Mouse (Mus musculus): ENCODE measurements around the gene Rgl1.

Rgl1 gene

GRCm38 (mm10) chr1:152589331-152589935 is 176.7 kb downstream of the Rgl1 start:
- in situ Hi-C loops (cut with MseI, MboI), result no loop called here

- in situ Hi-C loops (cut with MseI, MboI), result no loop called here
Measured at GRCm38 (mm10) chr1:152587431-152587830, 178.7 kb downstream of the Rgl1 start.

DNA sequence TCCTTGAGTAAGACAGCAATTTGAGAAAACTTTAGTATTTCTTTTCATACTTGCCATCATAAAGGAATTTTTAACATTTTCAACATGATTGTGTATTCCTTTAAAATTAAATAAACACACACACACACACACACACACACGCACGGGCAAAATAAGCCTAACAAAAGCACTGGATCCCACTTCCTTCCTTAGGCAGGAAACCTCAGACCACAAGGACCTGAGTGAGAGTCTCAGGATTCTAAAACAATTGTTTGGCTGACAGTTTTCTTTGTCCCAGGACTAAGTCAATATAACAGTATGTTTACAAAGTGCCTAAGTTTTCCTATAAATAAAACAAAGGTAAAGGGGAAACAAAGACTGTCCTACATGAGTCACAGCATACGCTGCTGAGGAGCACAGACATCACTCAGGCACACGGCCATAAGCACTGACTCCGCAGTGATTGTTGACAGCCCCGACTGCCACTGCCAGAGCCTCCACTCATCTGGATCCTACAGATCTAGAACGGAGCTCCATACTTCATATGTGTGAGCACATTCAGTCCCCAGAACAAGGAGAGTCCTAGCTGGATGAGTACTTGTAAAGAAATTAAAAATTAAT is 180.7 kb downstream of the Rgl1 start:
- in situ Hi-C loops (cut with MseI, MboI), result no loop called here

DNA sequence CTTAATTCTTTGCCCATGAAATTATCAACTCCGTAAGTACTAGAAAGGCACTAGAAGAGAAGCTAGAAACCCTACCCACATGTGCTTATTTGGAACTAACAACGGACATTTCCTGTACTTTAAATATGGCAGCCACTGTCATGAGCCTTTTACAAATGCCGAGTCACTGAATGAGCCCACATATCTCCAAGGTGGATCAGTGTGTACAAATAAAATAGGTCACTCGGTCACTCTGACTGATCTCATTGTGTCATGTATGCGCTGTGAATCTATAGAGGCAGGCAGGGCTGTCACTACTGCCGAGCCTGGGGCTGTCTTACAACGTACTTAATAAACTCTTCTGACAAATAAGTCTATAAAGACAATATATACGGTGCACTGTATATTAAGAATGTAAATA is 181.2 kb downstream of the Rgl1 start:
- in situ Hi-C loops (cut with MseI, MboI), result no loop called here

DNA sequence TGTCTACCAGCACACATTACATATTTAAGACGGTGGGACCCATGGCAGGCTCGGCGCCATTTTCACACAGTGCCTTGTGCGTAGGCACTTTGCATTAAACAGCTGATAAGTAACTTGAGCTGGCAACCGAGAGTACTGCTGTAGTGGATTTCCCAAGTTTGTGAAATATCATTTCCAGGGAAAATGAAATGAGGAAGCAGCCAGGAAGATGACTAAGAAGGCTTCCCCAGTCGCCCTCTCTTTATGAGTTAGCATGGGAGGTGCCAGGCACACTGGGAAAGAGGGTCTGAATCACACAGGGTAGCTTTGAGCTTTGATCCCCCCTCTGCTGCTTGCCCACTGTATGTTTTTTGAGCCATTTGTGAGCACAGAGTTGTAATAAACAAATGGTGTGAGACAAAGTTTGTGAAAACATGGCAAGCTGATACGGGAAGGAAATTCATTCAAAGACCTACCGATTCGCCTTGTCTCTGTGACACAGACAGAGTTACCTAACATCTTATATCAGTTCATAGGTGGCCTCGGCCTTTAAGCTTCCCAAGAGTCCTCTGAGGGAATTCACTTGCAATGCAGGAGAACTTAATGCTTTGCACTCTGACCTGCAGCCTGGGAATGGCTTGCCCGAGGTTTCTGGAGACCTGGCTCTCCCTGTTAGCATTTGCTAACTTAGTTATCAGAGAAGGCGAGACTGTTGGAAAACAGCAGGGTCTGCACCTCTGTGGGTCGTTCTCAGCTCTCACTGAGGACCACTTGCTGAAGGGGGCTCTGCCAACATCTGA is 184.8 kb downstream of the Rgl1 start:
- in situ Hi-C loops (cut with MseI, MboI), result no loop called here

- in situ Hi-C loops (cut with MseI, MboI), result no loop called here
Measured at GRCm38 (mm10) chr1:152578944-152579343, 187.2 kb downstream of the Rgl1 start.

- in situ Hi-C loops (cut with MseI, MboI), result no loop called here
Measured at GRCm38 (mm10) chr1:152578108-152578721, 187.9 kb downstream of the Rgl1 start.

- in situ Hi-C loops (cut with MseI, MboI), result no loop called here
Measured at GRCm38 (mm10) chr1:152576614-152577144, 189.5 kb downstream of the Rgl1 start.

DNA sequence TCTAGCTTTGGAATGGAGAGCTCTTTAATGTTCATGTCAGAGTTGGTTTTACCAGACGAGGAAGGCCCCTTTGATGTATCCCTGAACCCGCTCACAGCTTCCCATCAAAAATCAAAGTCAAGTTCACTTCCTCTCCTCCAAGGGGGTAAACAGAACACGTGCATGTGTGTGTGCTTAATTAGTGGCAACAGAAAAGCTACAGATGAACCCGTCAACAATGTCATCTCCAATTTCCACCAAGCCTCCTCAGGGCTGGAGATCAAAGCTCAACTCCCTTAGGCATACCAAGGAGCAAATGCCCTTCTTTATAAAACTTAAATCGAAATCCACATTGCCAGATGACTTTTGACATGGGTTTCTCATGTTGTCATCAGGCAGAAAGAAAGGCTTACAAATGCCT is 191.1 kb downstream of the Rgl1 start:
- in situ Hi-C loops (cut with MseI, MboI), result no loop called here

DNA sequence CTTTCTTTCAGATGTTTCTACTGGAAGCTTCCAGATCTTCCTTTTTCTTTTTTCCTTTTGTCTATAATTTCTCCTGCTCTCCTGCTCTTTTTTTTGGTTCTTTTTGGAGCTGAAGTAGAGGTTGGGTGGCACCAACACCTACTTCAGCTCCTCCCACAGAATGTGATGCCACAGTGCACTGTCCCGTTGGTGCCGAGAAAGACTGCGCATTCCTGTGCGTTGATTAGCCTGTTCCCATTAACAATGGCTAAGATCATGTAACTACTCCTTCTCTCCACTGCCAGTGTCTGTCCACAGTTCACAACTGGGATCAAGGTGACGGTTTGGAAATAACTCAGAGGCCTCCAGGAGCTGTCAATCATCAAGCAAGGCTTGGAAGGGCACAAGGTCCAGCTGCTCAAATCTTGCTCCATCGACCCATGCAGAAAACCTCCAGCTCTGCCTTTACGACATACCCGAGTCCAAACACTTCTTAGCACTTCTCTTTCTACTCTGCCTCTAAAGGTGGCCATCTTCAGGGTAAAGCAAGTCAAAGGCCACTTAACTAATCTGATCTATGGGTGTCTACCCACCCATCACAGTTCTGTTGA is 192.6 kb downstream of the Rgl1 start:
- in situ Hi-C loops (cut with MseI, MboI), result no loop called here

- in situ Hi-C loops (cut with MseI, MboI), result no loop called here
Measured at GRCm38 (mm10) chr1:152572755-152573469, 193.2 kb downstream of the Rgl1 start.

GRCm38 (mm10) chr1:152571340-152571739 is 194.8 kb downstream of the Rgl1 start:
- in situ Hi-C loops (cut with MseI, MboI), result no loop called here

- in situ Hi-C loops (cut with MseI, MboI), result no loop called here
Measured at GRCm38 (mm10) chr1:152570681-152571080, 195.5 kb downstream of the Rgl1 start.

DNA sequence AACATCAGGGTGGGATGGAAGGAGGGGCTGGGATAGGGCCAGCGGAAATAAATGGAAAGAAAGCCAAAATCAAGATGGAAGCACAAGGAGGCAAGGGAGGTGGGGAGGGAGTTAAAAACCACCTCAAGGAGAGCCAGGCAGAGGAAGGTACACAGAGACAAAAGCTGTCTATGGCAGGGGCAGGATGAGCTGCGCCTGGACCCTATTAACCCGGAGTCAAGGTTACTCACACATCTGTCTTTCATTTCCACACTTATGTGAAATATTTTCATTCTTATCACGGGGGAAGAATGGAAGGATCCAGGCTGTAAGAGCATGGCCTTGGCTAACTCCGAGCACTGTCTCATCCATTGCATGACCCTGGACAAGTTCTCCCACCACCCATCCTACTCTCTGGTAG is 202.9 kb downstream of the Rgl1 start:
- in situ Hi-C loops (cut with MseI, MboI), result no loop called here

- in situ Hi-C loops (cut with MseI, MboI), result no loop called here
Measured at GRCm38 (mm10) chr1:152562877-152563276, 203.3 kb downstream of the Rgl1 start.

DNA sequence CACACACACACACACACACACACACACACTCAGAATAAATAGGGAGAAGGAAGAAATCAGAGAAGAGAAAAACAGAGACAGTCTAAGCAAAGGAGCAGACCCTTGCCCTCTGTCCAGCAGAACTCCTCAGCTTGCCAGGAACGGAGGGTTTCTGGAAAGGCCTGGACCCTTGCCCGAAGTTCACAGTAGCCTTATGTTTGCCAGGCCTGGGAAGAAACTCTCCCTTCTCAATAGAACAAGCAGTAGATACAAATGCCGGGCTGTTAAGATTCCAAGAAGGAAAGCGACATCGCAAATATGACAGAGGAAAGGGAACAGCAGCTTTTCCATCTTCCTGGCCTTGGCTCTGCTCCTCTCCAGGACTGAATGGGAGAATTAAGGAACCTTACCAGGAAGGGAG is 205.7 kb downstream of the Rgl1 start:
- in situ Hi-C loops (cut with MseI, MboI), result no loop called here

GRCm38 (mm10) chr1:152556576-152557281 is 209.4 kb downstream of the Rgl1 start:
- in situ Hi-C loops (cut with MseI, MboI), result no loop called here

- in situ Hi-C loops (cut with MseI, MboI), result no loop called here
Measured at GRCm38 (mm10) chr1:152555944-152556573, 210.1 kb downstream of the Rgl1 start.

- in situ Hi-C loops (cut with MseI, MboI), result no loop called here
Measured at GRCm38 (mm10) chr1:152553912-152554547, 212.1 kb downstream of the Rgl1 start.

DNA sequence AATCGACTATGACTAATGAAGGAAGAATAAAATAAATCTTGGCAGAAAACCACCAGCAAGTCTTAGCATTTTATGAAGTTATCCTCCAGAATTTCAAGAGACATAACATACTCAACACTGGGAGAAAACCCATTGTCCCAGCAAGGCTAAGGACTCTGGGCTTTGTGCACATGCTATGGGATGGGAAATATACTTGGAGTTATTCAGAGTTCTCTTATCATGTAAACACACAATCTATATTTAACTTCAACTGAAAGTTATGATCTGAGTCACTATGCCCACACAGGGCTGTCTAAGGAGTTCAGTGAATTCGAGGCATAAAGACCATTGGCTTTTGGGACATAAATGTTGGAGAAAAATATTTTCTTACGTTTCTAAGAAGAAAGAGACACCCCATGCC is 215.2 kb downstream of the Rgl1 start:
- in situ Hi-C loops (cut with MseI, MboI), result no loop called here
